Mouse (Mus musculus) kidney, embryonic 14.5 days (tissue): Measurements from ENCODE around the gene Nanos2. TPM values are rescaled to one million over a fixed set of nuclear protein-coding genes. Genes with fewer than 3 reads are reported as not detected.

Source experiments
- ATAC-seq: fragments of 200-750 bp; cut with Nextera tagmentation; 2 replicates; pipeline ENCODE4 v1.8.0; 2017; ENCODE audit warnings: moderate number of reproducible peaks, mild to moderate bottlenecking, moderate TSS enrichment, moderate library complexity; ENCODE audit not compliant: low FRiP score, low TSS enrichment
- H3K27ac ChIP-seq: fragments of 300-500 bp; sonication (generic); 2 replicates; pipeline ENCODE4 v1.5.1; 2014; ENCODE audit warnings: low read depth, mild to moderate bottlenecking, low read length, moderate library complexity, mixed read lengths
- H3K27me3 ChIP-seq: fragments of 300-500 bp; sonication (generic); 2 replicates; pipeline ENCODE4 v1.6.1; 2014; ENCODE audit warnings: mild to moderate bottlenecking, low read length; ENCODE audit not compliant: control insufficient read depth, insufficient read depth
- H3K36me3 ChIP-seq: fragments of 300-500 bp; sonication (generic); 2 replicates; pipeline ENCODE4 v1.6.1; 2014; ENCODE audit warnings: low read length, mixed read lengths; ENCODE audit not compliant: control insufficient read depth, insufficient read depth
- H3K4me1 ChIP-seq: fragments of 300-500 bp; sonication (generic); 2 replicates; pipeline ENCODE4 v1.6.1; 2014; ENCODE audit warnings: low read length, mixed read lengths; ENCODE audit not compliant: control insufficient read depth, insufficient read depth
- H3K4me2 ChIP-seq: fragments of 300-500 bp; sonication (generic); replicated peaks from 2 replicates; pipeline ENCODE4 v1.6.1; 2014; ENCODE audit warnings: low read depth, mild to moderate bottlenecking, low read length
- H3K4me3 ChIP-seq: fragments of 300-500 bp; sonication (generic); 2 replicates; pipeline ENCODE4 v1.5.1; 2014; ENCODE audit warnings: mild to moderate bottlenecking, low read length
- H3K9ac ChIP-seq: fragments of 300-500 bp; sonication (generic); 2 replicates; pipeline ENCODE4 v1.6.1; 2014; ENCODE audit warnings: low read depth, mild to moderate bottlenecking, low read length, moderate library complexity
- H3K9me3 ChIP-seq: fragments of 300-500 bp; sonication (generic); 2 replicates; pipeline ENCODE4 v1.6.1; 2016; ENCODE audit warnings: low read length; ENCODE audit not compliant: control insufficient read depth
- WGBS: fragments of 180-500 bp; shearing (Covaris S2); extraction: QIAGEN DNeasy Blood & Tissue Kit; methylation state at CpG from one replicate; pipeline ENCODE4 v1.1.7; 2014; 5-methylcytosine and 5-hydroxymethylcytosine counted together
- polyA plus RNA-seq: library from polyadenylated mRNA; unstranded; fragments of >200 nt; fragmentation: Nextera tagmentation; extraction: Ambion mirVana; gene quantifications from 2 replicates; pipeline ENCODE4 v1.2.1, GENCODE M21; 2014

Gene Nanos2
- polyA plus RNA-seq, 1 experiment from 2014 or later, result not detected

- WGBS, result 8% methylated on average over 12 of the region's 12 CpGs
- H3K4me3 ChIP-seq, result peak overlapping the region; percentile 90; the same call in 1 of the 2 replicates
- no peaks in the 10 kb centered on the region for H3K9me3 ChIP-seq
- no peaks in the 10 kb centered on the region for H3K27me3 ChIP-seq
- H3K27ac ChIP-seq, result no peak overlapping the region; the same call in 1 of the 2 replicates
- H3K9ac ChIP-seq, result no peak overlapping the region
- peaks cover 24% of the 10 kb centered on the region for H3K36me3 ChIP-seq
- peak overlapping the region; percentile 98 for H3K4me2 ChIP-seq
- ATAC-seq, result no peak
- peaks cover 43% of the 10 kb centered on the region for H3K4me1 ChIP-seq
Measured at GRCm38 (mm10) chr7:19006476-19006875, 19.3 kb downstream of the Nanos2 start.

- Histone ChIP-seq H3K4me2 (peak overlapping the region; percentile 34), H3K4me1 (peaks cover 46% of the 10 kb centered on the region), H3K9me3 (no peaks in the 10 kb centered on the region), H3K36me3 (peaks cover 24% of the 10 kb centered on the region), H3K27me3 (no peaks in the 10 kb centered on the region), H3K4me3 (no peak overlapping the region), H3K9ac (peak overlapping the region; percentile 34; the same call in 1 of the 2 replicates), H3K27ac (peak overlapping the region; percentile 73)
- ATAC-seq, result no peak
- 55% methylated on average over 13 of the region's 13 CpGs for WGBS
Measured at GRCm38 (mm10) chr7:19007026-19007977, 20.1 kb downstream of the Nanos2 start.

- no peak for ATAC-seq
- H3K9me3 ChIP-seq, result no peaks in the 10 kb centered on the region
- no peak overlapping the region for H3K9ac ChIP-seq
- peaks cover 40% of the 10 kb centered on the region for H3K4me1 ChIP-seq
- no peak overlapping the region for H3K27ac ChIP-seq
- no peak overlapping the region for H3K4me3 ChIP-seq
- WGBS, result 78% methylated on average over 7 of the region's 7 CpGs
- H3K27me3 ChIP-seq, result no peaks in the 10 kb centered on the region
- peaks cover 18% of the 10 kb centered on the region for H3K36me3 ChIP-seq
- H3K4me2 ChIP-seq, result no peak overlapping the region
Measured at GRCm38 (mm10) chr7:19010581-19010980, 23.4 kb downstream of the Nanos2 start.

GRCm38 (mm10) chr7:19012025-19012621, 24.9 kb downstream of the Nanos2 start:
- H3K4me1 ChIP-seq, result peaks cover 26% of the 10 kb centered on the region
- H3K27ac ChIP-seq, result peak overlapping the region; percentile 74
- no peaks in the 10 kb centered on the region for H3K9me3 ChIP-seq
- peaks cover 6% of the 10 kb centered on the region for H3K36me3 ChIP-seq
- H3K4me3 ChIP-seq, result peak overlapping the region; percentile 40
- WGBS, result 3% methylated on average over 29 of the region's 31 CpGs
- peak overlapping the region; percentile 78 for H3K9ac ChIP-seq
- H3K4me2 ChIP-seq, result peak overlapping the region; percentile 70
- no peaks in the 10 kb centered on the region for H3K27me3 ChIP-seq
- peak; percentile 37; the same call in 1 of the 2 replicates for ATAC-seq

- H3K4me2 ChIP-seq, result 0 out of 2 replicates have a peak overlapping the region, but pooled peaks have one; percentile 70
Measured at GRCm38 (mm10) chr7:19012882-19013281, 25.7 kb downstream of the Nanos2 start.

GRCm38 (mm10) chr7:19014452-19014851, 27.3 kb downstream of the Nanos2 start:
- peaks cover 14% of the 10 kb centered on the region for H3K4me1 ChIP-seq
- H3K4me2 ChIP-seq, result no peak overlapping the region
- no peak overlapping the region for H3K27ac ChIP-seq
- 70% methylated on average over 15 of the region's 15 CpGs for WGBS
- H3K4me3 ChIP-seq, result no peak overlapping the region
- ATAC-seq, result no peak
- H3K36me3 ChIP-seq, result no peaks in the 10 kb centered on the region
- no peaks in the 10 kb centered on the region for H3K27me3 ChIP-seq
- H3K9me3 ChIP-seq, result no peaks in the 10 kb centered on the region
- no peak overlapping the region for H3K9ac ChIP-seq

More at GRCm38 (mm10) chr7:19012882-19013281, 25.7 kb downstream of the Nanos2 start:
- Histone ChIP-seq H3K27me3 (no peaks in the 10 kb centered on the region), H3K4me3 (peak overlapping the region; percentile 40; the same call in 1 of the 2 replicates), H3K9ac (no peak overlapping the region), H3K9me3 (no peaks in the 10 kb centered on the region), H3K27ac (no peak overlapping the region), H3K36me3 (no peaks in the 10 kb centered on the region), H3K4me1 (peaks cover 18% of the 10 kb centered on the region)
- ATAC-seq, result no peak
- 34% methylated on average over 2 of the region's 2 CpGs for WGBS

- H3K4me3 ChIP-seq, result no peak overlapping the region
- H3K9ac ChIP-seq, result no peak overlapping the region
- H3K9me3 ChIP-seq, result no peaks in the 10 kb centered on the region
- ATAC-seq, result no peak
- H3K4me2 ChIP-seq, result no peak overlapping the region
- no peak overlapping the region for H3K27ac ChIP-seq
- H3K4me1 ChIP-seq, result peaks cover 14% of the 10 kb centered on the region
- 87% methylated on average over 4 of the region's 4 CpGs for WGBS
- H3K27me3 ChIP-seq, result peaks cover under 1% of the 10 kb centered on the region; the same call in 1 of the 2 replicates
- H3K36me3 ChIP-seq, result no peaks in the 10 kb centered on the region
Measured at GRCm38 (mm10) chr7:19016042-19016441, 28.8 kb downstream of the Nanos2 start.

- 88% methylated on average over 7 of the region's 7 CpGs for WGBS
- Histone ChIP-seq H3K9me3 (no peaks in the 10 kb centered on the region), H3K4me1 (0 out of 2 replicates have a peak, but pooled peaks cover under 1% of the 10 kb centered on the region), H3K36me3 (no peaks in the 10 kb centered on the region), H3K27me3 (peaks cover 14% of the 10 kb centered on the region), H3K27ac (no peak overlapping the region), H3K4me2 (no peak overlapping the region), H3K4me3 (no peak overlapping the region), H3K9ac (no peak overlapping the region)
- ATAC-seq, result no peak
Measured at GRCm38 (mm10) chr7:19017909-19018308, 30.7 kb downstream of the Nanos2 start.
